Mouse (Mus musculus): Measurements from ENCODE around the gene Msh4.

The Msh4 gene

GRCm38 (mm10) chr3:153906136-153906871 lies at the start of gene Msh4:
TSS of gene Msh4 (minus strand) at chr3:153906138.
- DNase-seq = no peak

- no peak for DNase-seq
Observed at GRCm38 (mm10) chr3:153948176-153948575, 42.2 kb upstream of the Msh4 start.

- DNase-seq = no peak
Observed at GRCm38 (mm10) chr3:153947271-153947670, 41.3 kb upstream of the Msh4 start.

GRCm38 (mm10) chr3:153944335-153944990 lies 38.5 kb upstream of the Msh4 start, which contains the start of gene Acadm:
TSS of gene Acadm (minus strand) at chr3:153944632.
- DNase-seq = peak; percentile 88

GRCm38 (mm10) chr3:153943901-153944334 lies 38.0 kb upstream of the Msh4 start:
- DNase-seq = no peak

GRCm38 (mm10) chr3:153943003-153943640 lies 37.2 kb upstream of the Msh4 start:
- DNase-seq = no peak

- DNase-seq = no peak
Observed at GRCm38 (mm10) chr3:153941613-153942012, 35.7 kb upstream of the Msh4 start.

- no peak for DNase-seq
Observed at GRCm38 (mm10) chr3:153940486-153940885, 34.5 kb upstream of the Msh4 start.

- no peak for DNase-seq
Observed at GRCm38 (mm10) chr3:153940021-153940420, 34.1 kb upstream of the Msh4 start.

- DNase-seq = no peak
Observed at GRCm38 (mm10) chr3:153937116-153937810, 31.3 kb upstream of the Msh4 start.

GRCm38 (mm10) chr3:153935878-153936277 lies 29.9 kb upstream of the Msh4 start:
- DNase-seq = no peak

- no peak for DNase-seq
Observed at GRCm38 (mm10) chr3:153932461-153932860, 26.5 kb upstream of the Msh4 start.

GRCm38 (mm10) chr3:153929526-153929925 lies 23.6 kb upstream of the Msh4 start:
- no peak for DNase-seq

GRCm38 (mm10) chr3:153926333-153926732 lies 20.4 kb upstream of the Msh4 start:
- no peak for DNase-seq

- no peak for DNase-seq
Observed at GRCm38 (mm10) chr3:153921147-153921910, 15.4 kb upstream of the Msh4 start.

- DNase-seq = no peak
Observed at GRCm38 (mm10) chr3:153917200-153917599, 11.3 kb upstream of the Msh4 start.

- no peak for DNase-seq
Observed at GRCm38 (mm10) chr3:153913510-153914243, 7.7 kb upstream of the Msh4 start.

GRCm38 (mm10) chr3:153912546-153913509 lies 6.9 kb upstream of the Msh4 start, which contains the start of gene Rabggtb:
TSS of gene Rabggtb (minus strand) at chr3:153913009.
- DNase-seq = peak; percentile 95

GRCm38 (mm10) chr3:153911882-153912440 lies 6.0 kb upstream of the Msh4 start:
- DNase-seq = no peak

Data from right cerebral cortex, postnatal 4 days (tissue).